Mouse (Mus musculus) neural tube, embryonic 13.5 days (tissue): ENCODE measurements around the gene Anks1. TPM values are rescaled to one million over a fixed set of nuclear protein-coding genes. Genes with fewer than 3 reads are reported as not detected.

Experiments used
- ATAC-seq: fragments of 200-750 bp; cut with Nextera tagmentation; 2 replicates; pipeline ENCODE4 v1.8.0; 2017; ENCODE audit warnings: low read depth, mild to moderate bottlenecking, moderate TSS enrichment, moderate library complexity
- H3K27ac ChIP-seq: fragments of 300-500 bp; sonication (generic); replicated peaks from 2 replicates; pipeline ENCODE4 v1.5.1; 2015; ENCODE audit warnings: moderate library complexity, mild to moderate bottlenecking, inconsistent platforms
- H3K27me3 ChIP-seq: fragments of 300-500 bp; sonication (generic); 2 replicates; pipeline ENCODE4 v1.6.1; 2015; ENCODE audit warnings: mild to moderate bottlenecking, inconsistent platforms
- H3K36me3 ChIP-seq: fragments of 300-500 bp; sonication (generic); 2 replicates; pipeline ENCODE4 v1.6.1; 2015; ENCODE audit warnings: mild to moderate bottlenecking, inconsistent platforms
- H3K4me1 ChIP-seq: fragments of 300-500 bp; sonication (generic); replicated peaks from 2 replicates; pipeline ENCODE4 v1.6.1; 2015; ENCODE audit warnings: inconsistent platforms
- H3K4me2 ChIP-seq: fragments of 300-500 bp; sonication (generic); 2 replicates; pipeline ENCODE4 v1.6.1; 2015; ENCODE audit warnings: inconsistent platforms, mild to moderate bottlenecking, moderate library complexity
- H3K4me3 ChIP-seq: fragments of 300-500 bp; sonication (generic); 2 replicates; pipeline ENCODE4 v1.5.1; 2015; ENCODE audit warnings: mild to moderate bottlenecking, inconsistent platforms
- H3K9ac ChIP-seq: fragments of 300-500 bp; sonication (generic); 2 replicates; pipeline ENCODE4 v1.6.1; 2015; ENCODE audit warnings: moderate library complexity, mild to moderate bottlenecking, inconsistent platforms
- H3K9me3 ChIP-seq: fragments of 300-500 bp; sonication (generic); 2 replicates; pipeline ENCODE4 v1.6.1; 2016; ENCODE audit warnings: inconsistent platforms
- WGBS: fragments of 180-500 bp; shearing (Covaris S2); methylation state at CpG from one replicate; pipeline ENCODE4 v1.1.7; 2015; 5-methylcytosine and 5-hydroxymethylcytosine counted together
- polyA plus RNA-seq: library from polyadenylated mRNA; unstranded; fragments of >200 nt; fragmentation: Nextera tagmentation; extraction: Ambion mirVana; gene quantifications from 2 replicates; pipeline ENCODE4 v1.2.1, GENCODE M21; 2015

The Anks1 gene
- polyA plus RNA-seq, 1 experiment from 2014 or later = 61.9 TPM

- Histone ChIP-seq H3K4me3 (no peak overlapping the region), H3K9ac (no peak overlapping the region), H3K27me3 (no peaks in the 10 kb centered on the region), H3K4me1 (peaks cover 26% of the 10 kb centered on the region), H3K36me3 (no peaks in the 10 kb centered on the region), H3K27ac (no peak overlapping the region), H3K9me3 (no peaks in the 10 kb centered on the region), H3K4me2 (no peak overlapping the region)
- WGBS = 92% methylated on average over 10 of the region's 10 CpGs
- no peak for ATAC-seq
These were observed 25.2 kb downstream of the Anks1 start for GRCm38 (mm10) chr17:27934136-27934910.

- Histone ChIP-seq H3K9ac (no peak overlapping the region), H3K4me2 (no peak overlapping the region), H3K27ac (no peak overlapping the region), H3K36me3 (no peaks in the 10 kb centered on the region), H3K4me3 (no peak overlapping the region), H3K4me1 (peaks cover 32% of the 10 kb centered on the region), H3K9me3 (no peaks in the 10 kb centered on the region), H3K27me3 (no peaks in the 10 kb centered on the region)
- WGBS = 91% methylated on average over 3 of the region's 3 CpGs
- no peak for ATAC-seq
These were observed 26.0 kb downstream of the Anks1 start for GRCm38 (mm10) chr17:27935091-27935490.

GRCm38 (mm10) chr17:27937054-27937615 is 28.0 kb downstream of the Anks1 start:
- H3K9ac ChIP-seq = no peak overlapping the region
- H3K36me3 ChIP-seq = no peaks in the 10 kb centered on the region
- ATAC-seq = no peak
- WGBS = 84% methylated on average over 4 of the region's 4 CpGs
- no peak overlapping the region for H3K4me2 ChIP-seq
- H3K4me1 ChIP-seq = peaks cover 45% of the 10 kb centered on the region
- 0 out of 2 replicates have a peak overlapping the region, but pooled peaks have one; percentile 9 for H3K27ac ChIP-seq
- H3K9me3 ChIP-seq = no peaks in the 10 kb centered on the region
- no peaks in the 10 kb centered on the region for H3K27me3 ChIP-seq
- no peak overlapping the region for H3K4me3 ChIP-seq

- 84% methylated on average over 12 of the region's 12 CpGs for WGBS
- Histone ChIP-seq H3K9ac (no peak overlapping the region), H3K27me3 (no peaks in the 10 kb centered on the region), H3K27ac (no peak overlapping the region), H3K4me3 (no peak overlapping the region), H3K9me3 (no peaks in the 10 kb centered on the region), H3K4me2 (no peak overlapping the region), H3K36me3 (no peaks in the 10 kb centered on the region), H3K4me1 (peaks cover 45% of the 10 kb centered on the region)
- no peak for ATAC-seq
These were observed 29.1 kb downstream of the Anks1 start for GRCm38 (mm10) chr17:27938121-27938754.

DNA sequence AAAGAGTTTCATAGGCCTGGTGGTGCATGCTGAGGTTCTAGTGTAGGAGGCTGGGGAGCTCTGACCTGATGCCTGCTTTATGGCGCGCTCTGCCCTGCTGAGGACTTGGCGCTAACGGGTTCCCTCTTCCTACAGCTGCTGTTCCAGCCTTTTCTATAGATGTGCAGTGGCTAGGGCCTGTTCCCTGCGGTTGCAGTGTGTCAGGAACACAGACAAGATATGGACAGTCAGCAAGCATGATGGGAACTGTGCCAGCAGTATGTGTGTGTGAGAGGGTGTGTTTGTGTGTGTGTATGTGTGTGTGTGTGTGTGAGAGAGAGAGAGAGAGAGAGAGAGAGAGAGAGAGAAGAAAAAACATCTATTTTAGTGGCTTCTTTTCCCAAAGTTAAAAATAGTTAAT is 29.9 kb downstream of the Anks1 start:
- H3K4me3 ChIP-seq = no peak overlapping the region
- H3K9me3 ChIP-seq = no peaks in the 10 kb centered on the region
- no peak overlapping the region for H3K9ac ChIP-seq
- ATAC-seq = no peak
- no peaks in the 10 kb centered on the region for H3K36me3 ChIP-seq
- peaks cover 45% of the 10 kb centered on the region for H3K4me1 ChIP-seq
- no peak overlapping the region for H3K4me2 ChIP-seq
- H3K27ac ChIP-seq = no peak overlapping the region
- 76% methylated on average over 5 of the region's 5 CpGs for WGBS
- H3K27me3 ChIP-seq = no peaks in the 10 kb centered on the region

- WGBS = 33% methylated on average over 4 of the region's 4 CpGs
- ATAC-seq = no peak
These were observed 31.2 kb downstream of the Anks1 start for GRCm38 (mm10) chr17:27940352-27940751.

GRCm38 (mm10) chr17:27941178-27941577 is 32.1 kb downstream of the Anks1 start:
- Histone ChIP-seq H3K9ac (no peak overlapping the region), H3K27ac (no peak overlapping the region), H3K4me3 (no peak overlapping the region), H3K9me3 (no peaks in the 10 kb centered on the region), H3K27me3 (no peaks in the 10 kb centered on the region), H3K4me1 (peaks cover 61% of the 10 kb centered on the region), H3K4me2 (no peak overlapping the region), H3K36me3 (no peaks in the 10 kb centered on the region)
- WGBS = 84% methylated on average over 5 of the region's 5 CpGs
- ATAC-seq = no peak

More at GRCm38 (mm10) chr17:27940352-27940751, 31.2 kb downstream of the Anks1 start:
- H3K4me3 ChIP-seq = no peak overlapping the region
- H3K4me2 ChIP-seq = no peak overlapping the region
- H3K27ac ChIP-seq = no peak overlapping the region
- H3K36me3 ChIP-seq = no peaks in the 10 kb centered on the region
- peak overlapping the region; percentile 35; the same call in 1 of the 2 replicates for H3K9ac ChIP-seq
- peaks cover 52% of the 10 kb centered on the region for H3K4me1 ChIP-seq
- no peaks in the 10 kb centered on the region for H3K9me3 ChIP-seq
- H3K27me3 ChIP-seq = no peaks in the 10 kb centered on the region

DNA sequence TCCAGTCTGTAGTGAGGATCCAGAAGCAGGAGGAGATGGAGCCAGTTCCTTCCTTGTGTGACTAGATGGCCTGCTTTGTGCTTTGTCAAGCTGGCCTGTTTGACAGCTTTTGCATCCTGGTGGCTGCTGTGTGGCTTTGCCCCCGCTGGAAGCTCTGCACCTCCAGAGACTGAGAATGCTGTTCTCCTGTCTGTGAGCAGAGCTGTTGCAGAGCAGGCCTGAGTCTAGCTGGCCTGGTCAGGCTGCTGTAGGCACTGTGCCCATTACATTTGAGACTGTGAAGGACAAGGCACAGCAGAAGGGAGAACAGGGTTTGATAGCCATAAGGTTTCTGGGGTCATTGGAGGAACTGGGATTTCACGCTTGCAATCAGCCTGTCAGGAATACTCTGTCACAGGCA is 32.6 kb downstream of the Anks1 start:
- no peak overlapping the region for H3K27ac ChIP-seq
- no peak overlapping the region for H3K4me2 ChIP-seq
- 80% methylated on average over 2 of the region's 2 CpGs for WGBS
- peaks cover 65% of the 10 kb centered on the region for H3K4me1 ChIP-seq
- H3K27me3 ChIP-seq = no peaks in the 10 kb centered on the region
- H3K4me3 ChIP-seq = no peak overlapping the region
- no peak overlapping the region; the same call in 1 of the 2 replicates for H3K9ac ChIP-seq
- no peaks in the 10 kb centered on the region for H3K36me3 ChIP-seq
- H3K9me3 ChIP-seq = no peaks in the 10 kb centered on the region
- no peak for ATAC-seq

DNA sequence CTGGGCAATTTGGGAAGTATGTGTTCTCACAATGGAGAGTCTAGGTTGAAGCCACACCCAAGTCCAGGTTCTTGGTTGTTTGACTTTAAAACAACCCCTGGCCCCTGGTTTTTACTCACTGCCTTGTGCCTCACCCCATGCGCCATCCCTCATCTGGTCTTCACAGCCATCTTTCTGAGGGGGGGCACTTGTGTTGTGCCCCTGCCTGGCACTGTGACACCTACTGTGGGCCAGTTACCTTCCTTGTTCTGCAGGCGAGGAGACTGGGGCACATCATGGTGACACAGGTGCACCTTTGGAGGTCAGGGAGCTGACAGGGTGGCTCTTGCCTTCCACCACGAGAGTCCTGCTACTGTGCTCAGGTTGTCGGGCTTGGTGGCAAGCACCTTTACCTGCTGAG is 33.0 kb downstream of the Anks1 start:
- Histone ChIP-seq H3K9me3 (no peaks in the 10 kb centered on the region), H3K4me2 (no peak overlapping the region), H3K4me1 (peaks cover 65% of the 10 kb centered on the region), H3K27ac (no peak overlapping the region), H3K36me3 (no peaks in the 10 kb centered on the region), H3K9ac (no peak overlapping the region), H3K27me3 (no peaks in the 10 kb centered on the region), H3K4me3 (no peak overlapping the region)
- WGBS = 87% methylated on average over 4 of the region's 4 CpGs
- no peak for ATAC-seq

DNA sequence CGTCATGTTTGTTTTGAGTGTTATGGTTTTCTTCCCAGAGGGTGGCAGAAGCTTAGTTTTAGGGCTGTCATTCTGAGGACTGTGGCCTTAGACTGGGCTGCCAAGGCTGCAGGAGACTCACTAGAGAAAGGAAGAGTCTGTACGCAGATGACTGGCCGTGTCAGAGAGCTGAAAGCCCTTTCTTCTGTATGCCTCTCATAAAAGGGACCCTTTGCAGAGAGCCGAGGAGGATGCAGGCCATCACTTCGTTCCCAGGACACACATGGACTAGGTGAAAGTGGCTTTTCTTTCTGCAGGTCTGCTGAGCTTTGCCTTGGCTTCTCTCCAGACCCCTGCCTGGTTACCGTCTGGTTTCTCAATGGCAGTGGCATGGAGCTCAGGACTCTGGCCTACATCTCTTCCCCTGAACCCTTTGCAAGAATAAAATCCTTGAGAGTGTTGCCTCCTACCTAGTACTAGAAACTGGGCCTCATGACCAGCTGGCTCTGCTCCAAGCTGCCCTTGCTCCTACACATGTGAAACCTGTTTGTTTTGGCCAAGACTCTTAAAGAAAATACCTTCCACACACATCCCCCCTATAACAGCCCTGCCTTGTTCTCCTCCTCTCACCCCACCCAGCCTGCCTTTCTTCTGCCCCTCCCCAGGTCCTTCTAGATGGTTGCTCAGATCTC is 36.6 kb downstream of the Anks1 start:
- Histone ChIP-seq H3K4me1 (peaks cover 40% of the 10 kb centered on the region), H3K4me2 (no peak overlapping the region), H3K9me3 (no peaks in the 10 kb centered on the region), H3K27ac (peak overlapping the region; percentile 75), H3K4me3 (no peak overlapping the region), H3K9ac (no peak overlapping the region), H3K36me3 (no peaks in the 10 kb centered on the region), H3K27me3 (no peaks in the 10 kb centered on the region)
- 38% methylated on average over 6 of the region's 6 CpGs for WGBS
- peak; percentile 15; the same call in 1 of the 2 replicates for ATAC-seq

GRCm38 (mm10) chr17:27946371-27946770 is 37.3 kb downstream of the Anks1 start:
- Histone ChIP-seq H3K4me1 (peaks cover 33% of the 10 kb centered on the region), H3K4me2 (no peak overlapping the region), H3K36me3 (no peaks in the 10 kb centered on the region), H3K9me3 (no peaks in the 10 kb centered on the region), H3K9ac (no peak overlapping the region), H3K27ac (peak overlapping the region; percentile 75), H3K4me3 (no peak overlapping the region), H3K27me3 (no peaks in the 10 kb centered on the region)
- no peak for ATAC-seq
- WGBS = 83% methylated on average over 8 of the region's 8 CpGs

GRCm38 (mm10) chr17:27947155-27947554 is 38.0 kb downstream of the Anks1 start:
- no peak overlapping the region for H3K27ac ChIP-seq
- no peak overlapping the region for H3K4me3 ChIP-seq
- peak overlapping the region; percentile 9; the same call in 1 of the 2 replicates for H3K9ac ChIP-seq
- no peaks in the 10 kb centered on the region for H3K36me3 ChIP-seq
- no peak for ATAC-seq
- H3K27me3 ChIP-seq = no peaks in the 10 kb centered on the region
- H3K4me1 ChIP-seq = peaks cover 33% of the 10 kb centered on the region
- no peak overlapping the region for H3K4me2 ChIP-seq
- H3K9me3 ChIP-seq = no peaks in the 10 kb centered on the region
- WGBS = 84% methylated on average over 2 of the region's 2 CpGs
